Mouse (Mus musculus) C2C12 (cell line): ENCODE results near the gene Ttc26. TPM values are rescaled to one million over a fixed set of nuclear protein-coding genes. Genes with fewer than 3 reads are reported as not detected.

ENCODE experiments used
- H3K27me3 ChIP-seq: one replicate; pipeline ENCODE4 v1.6.1; 2011; ENCODE audit not compliant: control insufficient read depth, insufficient read depth, insufficient read length
- H3K36me3 ChIP-seq: one replicate; pipeline ENCODE4 v1.6.1; 2011; ENCODE audit not compliant: control insufficient read depth, insufficient read depth
- H3K4me3 ChIP-seq: one replicate; pipeline ENCODE4 v1.5.1; 2011; ENCODE audit warnings: mild to moderate bottlenecking, control low read depth; ENCODE audit not compliant: poor library complexity, insufficient read depth, severe bottlenecking
- H3K79me2 ChIP-seq: one replicate; pipeline ENCODE4 v1.6.1; 2011; ENCODE audit not compliant: control insufficient read depth, insufficient read depth
- H3K79me3 ChIP-seq: one replicate; pipeline ENCODE4 v1.6.1; 2011; ENCODE audit warnings: low read depth, control low read depth
- H3ac ChIP-seq: one replicate; pipeline ENCODE3; 2011; ENCODE audit warnings: low read depth; ENCODE audit not compliant: control insufficient read depth, insufficient read length
- CEBPB ChIP-seq: IDR thresholded peaks from one replicate; pipeline ENCODE4 v1.6.1; 2011; ENCODE audit warnings: low read depth, mild to moderate bottlenecking, control low read depth, moderate library complexity
- CTCF ChIP-seq: IDR thresholded peaks from one replicate; pipeline ENCODE4 v1.5.1; 2011; ENCODE audit not compliant: control insufficient read depth, insufficient read depth, insufficient read length
- FOSL1 ChIP-seq: IDR thresholded peaks from one replicate; pipeline ENCODE4 v1.8.0; 2011; ENCODE audit warnings: mild to moderate bottlenecking, low read length; ENCODE audit not compliant: poor library complexity, insufficient read depth, severe bottlenecking
- MAX ChIP-seq: IDR thresholded peaks from one replicate; pipeline ENCODE4 v1.6.1; 2011; ENCODE audit warnings: mild to moderate bottlenecking, control low read depth
- MYOD1 ChIP-seq: IDR thresholded peaks from one replicate; pipeline ENCODE4 v1.6.1; 2011; ENCODE audit warnings: low read depth; ENCODE audit not compliant: control insufficient read depth, insufficient read length
- MYOG ChIP-seq: IDR thresholded peaks from one replicate; pipeline ENCODE4 v1.6.1; 2011; ENCODE audit not compliant: control insufficient read depth, insufficient read length; ENCODE audit errors: extremely low read depth
- USF1 ChIP-seq: IDR thresholded peaks from one replicate; pipeline ENCODE4 v1.6.1; 2011; ENCODE audit warnings: low read depth, mild to moderate bottlenecking, control low read depth, moderate library complexity
- polyA plus RNA-seq: library from polyadenylated mRNA; unstranded; fragments of >200 nt; fragmentation: generic; extraction: Trizol; gene quantifications from one replicate; pipeline ENCODE4 v1.2.1, GENCODE M21; 2012; ENCODE audit warnings: missing spikeins

The Ttc26 gene
- polyA plus RNA-seq, 1 experiment = 2.1 TPM

- Histone ChIP-seq H3K79me2 (peaks cover 100% of the 10 kb centered on the region), H3K79me3 (peaks cover 91% of the 10 kb centered on the region), H3K36me3 (peaks cover 10% of the 10 kb centered on the region), H3K4me3 (no peak overlapping the region), H3ac (no peak overlapping the region), H3K27me3 (no peaks in the 10 kb centered on the region)
- TF ChIP-seq MYOD1 (no peak), USF1 (no peak), CTCF (no peak), MAX (no peak), CEBPB (no peak)
These were observed 33.4 kb upstream of the Ttc26 start for GRCm38 (mm10) chr6:38347875-38348274.

- H3K4me3 ChIP-seq = no peak overlapping the region
- H3K27me3 ChIP-seq = no peaks in the 10 kb centered on the region
- peaks cover 10% of the 10 kb centered on the region for H3K36me3 ChIP-seq
- H3ac ChIP-seq = no peak overlapping the region
- peaks cover 100% of the 10 kb centered on the region for H3K79me2 ChIP-seq
- H3K79me3 ChIP-seq = peaks cover 88% of the 10 kb centered on the region
- TF ChIP-seq MAX = no peak
- TF ChIP-seq CEBPB = no peak
- TF ChIP-seq CTCF = no peak
- no peak for TF ChIP-seq USF1
- no peak for TF ChIP-seq MYOD1
- TF ChIP-seq MYOG = no peak
- no peak for TF ChIP-seq FOSL1
These were observed 32.3 kb upstream of the Ttc26 start for GRCm38 (mm10) chr6:38348811-38349453.

- H3K36me3 ChIP-seq = peaks cover 10% of the 10 kb centered on the region
- H3K79me2 ChIP-seq = peaks cover 93% of the 10 kb centered on the region
- no peak for TF ChIP-seq MAX
- no peak for TF ChIP-seq FOSL1
- no peak for TF ChIP-seq CTCF
- TF ChIP-seq MYOD1 = no peak
- no peak for TF ChIP-seq USF1
- no peak for TF ChIP-seq MYOG
- no peak for TF ChIP-seq CEBPB
- peaks cover 80% of the 10 kb centered on the region for H3K79me3 ChIP-seq
- no peaks in the 10 kb centered on the region for H3K27me3 ChIP-seq
- H3K4me3 ChIP-seq = no peak overlapping the region
- no peak overlapping the region for H3ac ChIP-seq
These were observed 31.5 kb upstream of the Ttc26 start for GRCm38 (mm10) chr6:38349806-38350205.

- TF ChIP-seq MAX (no peak), CTCF (no peak), CEBPB (peak; percentile 58)
- Histone ChIP-seq H3K4me3 (no peak overlapping the region), H3K27me3 (no peaks in the 10 kb centered on the region)
These were observed 29.3 kb upstream of the Ttc26 start for GRCm38 (mm10) chr6:38351930-38352329.

GRCm38 (mm10) chr6:38352451-38352850, 28.8 kb upstream of the Ttc26 start:
- Histone ChIP-seq H3K79me2 (peaks cover 66% of the 10 kb centered on the region), H3K27me3 (no peaks in the 10 kb centered on the region), H3K79me3 (peaks cover 59% of the 10 kb centered on the region), H3K4me3 (peak overlapping the region; percentile 91), H3ac (no peak overlapping the region), H3K36me3 (peaks cover 10% of the 10 kb centered on the region)
- TF ChIP-seq MYOG = no peak

More at GRCm38 (mm10) chr6:38351930-38352329, 29.3 kb upstream of the Ttc26 start:
- Histone ChIP-seq H3K79me2 (peaks cover 71% of the 10 kb centered on the region), H3ac (no peak overlapping the region), H3K79me3 (peaks cover 64% of the 10 kb centered on the region), H3K36me3 (peaks cover 10% of the 10 kb centered on the region)

- H3K36me3 ChIP-seq = peaks cover 10% of the 10 kb centered on the region
- TF ChIP-seq CEBPB = no peak
- no peak for TF ChIP-seq MAX
- TF ChIP-seq CTCF = no peak
- TF ChIP-seq MYOD1 = no peak
- no peak for TF ChIP-seq MYOG
- TF ChIP-seq USF1 = no peak
- no peak for TF ChIP-seq FOSL1
- H3K27me3 ChIP-seq = no peaks in the 10 kb centered on the region
- peaks cover 59% of the 10 kb centered on the region for H3K79me2 ChIP-seq
- H3ac ChIP-seq = peak overlapping the region; percentile 83
- H3K4me3 ChIP-seq = peak overlapping the region; percentile 91
- H3K79me3 ChIP-seq = peaks cover 52% of the 10 kb centered on the region
These were observed 28.1 kb upstream of the Ttc26 start for GRCm38 (mm10) chr6:38353181-38353580.
